Mouse (Mus musculus) Patski (cell line): ENCODE data around the gene Rpl14. TPM values are rescaled to one million over a fixed set of nuclear protein-coding genes. Genes with fewer than 3 reads are reported as not detected.
A peak's percentile ranks its signal among the peaks of the same experiment; 100 is the strongest.

Source experiments
- ATAC-seq: fragments of 100-300 bp; one replicate; pipeline ENCODE4 v1.8.0; 2021
- CTCF ChIA-PET: fragments of 350-600 bp; sonication (Branson Sonifier 250); formaldehyde crosslinking; loops from one replicate; lab custom pipeline; 2022; ENCODE audit warnings: inconsistent platforms; lab: Charles Lee
- POLR2A ChIA-PET: fragments of 350-600 bp; sonication (Branson Sonifier 250); formaldehyde crosslinking; loops from one replicate; lab custom pipeline; 2022; ENCODE audit warnings: antibody characterized with exemption, inconsistent platforms; lab: Charles Lee
- DNase-seq: peaks from one replicate; pipeline ENCODE4 v3.0.0-alpha.2; 2011; ENCODE audit warnings: low read depth, low spot score
- H3K27me3 ChIP-seq: fragments of 371-371 bp; one replicate; pipeline ENCODE4 v1.5.1; 2021
- CTCF ChIP-seq: fragments of 100-300 bp; IDR thresholded peaks from one replicate; pipeline ENCODE4 v1.5.1; 2021
- in situ Hi-C: fragments of 300-500 bp; cut with MboI; formaldehyde crosslinking; loops from 3 replicates; pipeline ENCODE4 v1.11.1; 2018; ENCODE audit warnings: low pct_unique_long_range_greater_than_20kb, mixed read lengths
- polyA plus RNA-seq: library from polyadenylated mRNA; unstranded; gene quantifications from one replicate; pipeline ENCODE4 v1.2.3, GENCODE M21; 2021

The Rpl14 gene
- polyA plus RNA-seq, 1 experiment from 2014 or later: 525 TPM

GRCm38 (mm10) chr9:120570334-120570725 is 914 bp upstream of the Rpl14 start:
- DNase-seq: no peak
- peaks cover 13% of the 10 kb centered on the region for H3K27me3 ChIP-seq
- TF ChIP-seq CTCF: no peak
- POLR2A ChIA-PET: interaction anchor here (1.7 kb wide), 1 partner anchor 68 kb away, joined by 7 read pairs; no protein-coding TSS in a partner anchor
- CTCF ChIA-PET: interaction anchor here (1.1 to 5.4 kb wide), 6 partner anchors 12 to 143 kb away, joined by 3 to 71 read pairs (median 6); no protein-coding TSS in a partner anchor
- ATAC-seq: no peak
- in situ Hi-C loops: no loop called here

GRCm38 (mm10) chr9:120571593-120572385 is 545 bp downstream of the Rpl14 start:
- POLR2A ChIA-PET: interaction anchor here (1.0 to 1.7 kb wide), 5 partner anchors 11 to 74 kb away, joined by 3 to 8 read pairs (median 5); no protein-coding TSS in a partner anchor
- TF ChIP-seq CTCF: no peak
- H3K27me3 ChIP-seq: no peaks in the 10 kb centered on the region
- in situ Hi-C loops: no loop called here
- CTCF ChIA-PET: interaction anchor here (0.9 to 5.4 kb wide), 3 partner anchors 11 to 134 kb away, joined by 4 to 71 read pairs (median 4); no protein-coding TSS in a partner anchor
- ATAC-seq (peak; percentile 20), DNase-seq (no peak)

GRCm38 (mm10) chr9:120575748-120576661 is 4.8 kb downstream of the Rpl14 start:
- ATAC-seq: no peak
- TF ChIP-seq CTCF: no peak
- in situ Hi-C loops: loop anchor here (5.0 kb wide), 1 partner anchor 786 kb away; no protein-coding TSS in a partner anchor
- CTCF ChIA-PET: no interaction called here
- DNase-seq: no peak
- no peaks in the 10 kb centered on the region for H3K27me3 ChIP-seq
- POLR2A ChIA-PET: no interaction called here

- no peak for TF ChIP-seq CTCF
- H3K27me3 ChIP-seq: no peaks in the 10 kb centered on the region
- ChIA-PET CTCF (no interaction called here), POLR2A (no interaction called here)
- DNase-seq: no peak
- in situ Hi-C loops: loop anchor here (5.0 kb wide), 1 partner anchor 786 kb away; no protein-coding TSS in a partner anchor
- ATAC-seq: no peak
Observed at GRCm38 (mm10) chr9:120576662-120577013, 5.4 kb downstream of the Rpl14 start.

GRCm38 (mm10) chr9:120577133-120577651 is 5.9 kb downstream of the Rpl14 start:
- ATAC-seq: peak; percentile 83
- H3K27me3 ChIP-seq: no peaks in the 10 kb centered on the region
- DNase-seq: peak; percentile 71
- in situ Hi-C loops: loop anchor here (5.0 kb wide), 1 partner anchor 785 kb away; no protein-coding TSS in a partner anchor
- ChIA-PET POLR2A (no interaction called here), CTCF (no interaction called here)
- no peak for TF ChIP-seq CTCF

- DNase-seq (no peak), ATAC-seq (no peak)
- ChIA-PET CTCF (no interaction called here), POLR2A (no interaction called here)
- TF ChIP-seq CTCF: no peak
- in situ Hi-C loops: loop anchor here (5.0 kb wide), 1 partner anchor 784 kb away; no protein-coding TSS in a partner anchor
- H3K27me3 ChIP-seq: no peaks in the 10 kb centered on the region
Observed at GRCm38 (mm10) chr9:120577706-120578405, 6.6 kb downstream of the Rpl14 start.

- ChIA-PET POLR2A (no interaction called here), CTCF (no interaction called here)
- TF ChIP-seq CTCF: no peak
- H3K27me3 ChIP-seq: no peaks in the 10 kb centered on the region
- ATAC-seq (no peak), DNase-seq (no peak)
- in situ Hi-C loops: loop anchor here (5.0 kb wide), 1 partner anchor 784 kb away; no protein-coding TSS in a partner anchor
Observed at GRCm38 (mm10) chr9:120578701-120579100, 7.5 kb downstream of the Rpl14 start.

- ATAC-seq (no peak), DNase-seq (no peak)
- in situ Hi-C loops: loop anchor here (5.0 kb wide), 1 partner anchor 782 kb away; no protein-coding TSS in a partner anchor
- CTCF ChIA-PET: no interaction called here
- POLR2A ChIA-PET: no interaction called here
- no peak for TF ChIP-seq CTCF
- no peaks in the 10 kb centered on the region for H3K27me3 ChIP-seq
Observed at GRCm38 (mm10) chr9:120579808-120580207, 8.6 kb downstream of the Rpl14 start.

GRCm38 (mm10) chr9:120581941-120582618 is 10.8 kb downstream of the Rpl14 start:
- POLR2A ChIA-PET: interaction anchor here (2.5 kb wide), 1 partner anchor 11 kb away, joined by 8 read pairs; the partner anchor contains the start of gene Rpl14
- ATAC-seq (no peak), DNase-seq (no peak)
- in situ Hi-C loops: no loop called here
- no peak for TF ChIP-seq CTCF
- CTCF ChIA-PET: interaction anchor here (0.7 to 2.3 kb wide), 6 partner anchors 8 to 80 kb away, joined by 4 to 23 read pairs (median 7); no protein-coding TSS in a partner anchor
- no peaks in the 10 kb centered on the region for H3K27me3 ChIP-seq
